Mouse (Mus musculus) embryo, embryonic 11.5 days (tissue): ENCODE results near the gene Gja1.

Experiments
- DNase-seq: peaks from one replicate; pipeline ENCODE4 v3.0.0-alpha.2; 2012; ENCODE audit warnings: low read depth, low spot score

Gene Gja1

DNA sequence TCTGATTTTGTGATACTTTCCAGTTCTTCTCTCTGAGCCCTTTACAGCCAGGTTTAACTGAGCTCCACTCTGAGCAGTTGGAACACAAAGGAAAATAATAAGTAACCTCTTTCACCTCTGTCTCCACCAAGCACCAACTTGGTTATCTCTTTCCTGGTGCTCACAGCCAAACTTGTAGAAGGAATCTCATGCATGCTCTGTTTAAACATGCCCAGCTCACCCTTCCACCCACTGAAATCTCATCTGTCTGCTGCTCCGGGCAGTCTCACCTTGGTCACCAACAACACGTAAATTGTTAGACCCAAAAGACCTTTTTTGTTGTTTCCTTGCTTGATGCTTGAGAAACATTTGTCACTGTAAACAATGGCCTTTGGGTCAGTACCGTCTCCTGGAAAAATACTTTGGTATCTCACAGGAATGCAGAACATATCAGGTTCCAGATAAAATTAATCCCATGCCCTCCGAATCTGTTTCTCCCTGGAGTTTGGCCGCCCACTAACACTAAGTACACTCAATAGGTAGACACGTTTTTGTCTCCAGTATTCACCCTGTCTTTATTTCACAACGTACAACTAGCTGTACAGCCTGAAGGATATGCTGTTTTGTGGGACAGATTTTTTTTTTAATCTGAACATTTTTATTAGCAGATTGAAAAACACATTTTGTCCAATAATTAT is 38.9 kb downstream of the Gja1 start:
- DNase-seq = no peak

DNA sequence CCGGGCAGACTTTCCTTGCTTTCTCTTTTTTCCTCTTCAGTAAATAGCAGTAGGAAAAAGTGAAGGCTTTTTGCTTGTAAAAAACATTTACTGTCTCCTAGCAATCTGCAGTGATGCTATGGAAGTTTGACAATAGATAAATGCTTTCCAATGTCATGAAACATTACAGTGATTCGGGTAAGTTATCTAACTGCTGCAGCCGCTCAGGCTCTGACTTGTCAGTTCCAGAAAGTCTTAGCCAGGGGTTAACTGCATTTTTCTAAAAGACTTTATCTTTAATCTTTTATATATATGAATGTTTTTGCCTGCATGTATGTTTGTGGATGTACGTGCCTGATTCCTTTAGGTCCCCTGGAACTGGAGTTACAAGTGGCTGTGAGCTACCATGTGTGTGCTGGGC is 45.4 kb downstream of the Gja1 start:
- no peak for DNase-seq

DNA sequence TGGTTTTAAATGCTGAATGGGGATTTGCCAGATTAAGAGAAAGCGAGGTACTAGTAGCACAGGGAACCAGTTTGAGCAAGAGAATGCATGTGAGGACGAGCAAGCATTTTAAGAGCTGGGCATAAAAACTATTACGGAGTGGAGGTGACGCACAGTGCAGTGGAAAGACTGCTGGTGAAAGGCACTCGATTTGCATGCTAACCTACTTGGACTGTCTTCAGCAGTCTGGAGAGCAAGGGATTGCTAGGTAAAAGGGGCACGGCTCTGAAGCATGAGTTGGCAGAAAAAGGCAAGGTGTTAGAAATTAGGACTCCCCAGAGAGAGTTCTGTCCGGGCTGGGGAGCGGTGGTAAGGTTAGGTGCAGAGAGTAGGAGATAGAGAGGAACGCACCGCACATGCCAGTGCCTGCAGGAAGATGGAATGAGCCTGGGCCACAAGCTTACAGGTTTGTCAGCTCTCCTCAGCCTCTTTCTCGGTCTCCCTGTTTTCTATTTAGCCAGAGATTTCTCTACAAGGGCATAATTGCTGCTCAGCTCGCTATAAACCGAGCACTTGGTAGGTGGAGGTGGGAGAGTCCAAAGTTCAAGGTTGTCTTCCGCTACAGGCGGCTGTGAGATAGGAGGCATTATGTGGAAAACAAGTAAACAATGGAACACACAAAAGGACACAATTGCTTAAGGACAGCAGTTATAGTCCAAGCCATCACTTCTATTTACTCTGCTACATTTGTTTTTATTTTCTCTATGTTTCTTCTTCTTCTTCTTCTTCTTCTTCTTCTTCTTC is 48.1 kb downstream of the Gja1 start:
- DNase-seq = no peak

DNA sequence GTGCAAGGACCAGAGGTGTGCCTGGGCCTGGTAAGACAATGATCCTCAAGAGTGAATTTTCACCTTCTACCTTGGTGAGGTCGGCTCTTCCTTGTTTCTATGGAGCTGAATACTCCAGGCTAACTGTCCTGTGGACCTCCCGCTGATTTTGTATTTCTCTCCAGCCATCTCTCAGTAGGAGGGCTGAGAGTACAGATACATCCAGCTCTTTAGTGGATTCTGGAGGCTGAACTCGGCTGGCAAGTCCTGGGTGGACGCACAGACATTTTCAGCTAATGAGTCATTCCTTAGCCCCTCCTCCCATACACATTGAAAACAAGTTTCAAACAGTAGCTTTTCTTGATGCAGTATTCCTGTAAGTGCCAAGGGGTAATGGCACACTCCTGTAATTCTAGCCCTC is 49.2 kb downstream of the Gja1 start:
- DNase-seq = no peak

DNA sequence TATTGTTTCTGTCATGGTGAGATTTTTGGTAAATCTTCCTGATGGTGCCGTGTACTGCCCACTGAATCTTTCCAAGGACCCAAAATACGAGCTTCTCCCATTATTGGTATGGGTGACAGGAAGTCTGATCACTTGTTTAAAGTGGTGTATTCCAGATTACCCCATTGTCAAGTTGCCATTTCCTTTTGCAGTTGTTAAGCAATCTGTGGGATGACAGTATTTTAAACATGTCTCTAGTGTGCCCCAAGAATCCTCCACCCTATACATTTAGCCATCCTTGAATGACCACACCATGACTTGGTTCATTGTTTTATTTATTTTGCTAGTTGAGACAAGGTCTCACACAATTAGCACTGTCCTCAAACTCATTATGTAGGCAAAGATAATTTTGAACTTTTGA is 50.3 kb downstream of the Gja1 start:
- DNase-seq = no peak

DNA sequence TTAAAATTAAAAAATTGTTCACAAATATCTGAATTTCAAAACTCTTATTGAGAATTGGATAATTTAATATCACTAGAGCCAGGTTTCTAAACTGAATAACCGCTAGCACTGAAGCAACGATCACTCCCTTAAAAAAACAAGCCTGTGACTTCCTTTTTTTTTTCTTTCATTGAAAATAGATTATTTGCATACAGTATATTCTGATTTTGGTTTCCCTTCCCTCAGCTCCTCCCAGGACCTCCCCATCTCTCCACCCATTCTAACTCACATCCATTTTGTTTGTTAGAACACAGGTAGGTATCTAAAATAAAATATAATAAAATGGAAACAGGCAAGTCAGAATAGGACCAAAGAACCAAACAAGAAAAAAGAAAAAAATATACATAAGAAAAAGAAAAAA is 50.7 kb downstream of the Gja1 start:
- DNase-seq = no peak

DNA sequence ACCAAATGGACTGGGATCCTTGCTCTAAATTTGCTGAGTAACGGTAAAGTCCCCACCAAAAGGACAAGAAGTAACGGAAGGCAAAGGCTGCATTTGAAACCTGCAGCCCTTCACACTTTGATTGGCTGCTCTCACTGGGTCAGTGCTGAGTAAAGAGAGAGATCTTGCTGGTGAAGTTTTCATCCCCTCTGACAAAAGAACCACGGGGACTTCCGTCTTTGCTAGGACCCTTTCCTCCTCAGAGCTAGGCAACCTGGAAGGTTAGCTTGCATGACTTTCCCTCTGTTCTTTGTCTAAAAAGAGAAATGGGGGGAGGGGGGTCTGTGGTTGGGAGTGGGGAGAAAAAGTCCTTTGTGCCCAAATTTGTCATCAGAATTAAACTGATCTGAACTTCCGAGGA is 51.9 kb downstream of the Gja1 start:
- DNase-seq = no peak

DNA sequence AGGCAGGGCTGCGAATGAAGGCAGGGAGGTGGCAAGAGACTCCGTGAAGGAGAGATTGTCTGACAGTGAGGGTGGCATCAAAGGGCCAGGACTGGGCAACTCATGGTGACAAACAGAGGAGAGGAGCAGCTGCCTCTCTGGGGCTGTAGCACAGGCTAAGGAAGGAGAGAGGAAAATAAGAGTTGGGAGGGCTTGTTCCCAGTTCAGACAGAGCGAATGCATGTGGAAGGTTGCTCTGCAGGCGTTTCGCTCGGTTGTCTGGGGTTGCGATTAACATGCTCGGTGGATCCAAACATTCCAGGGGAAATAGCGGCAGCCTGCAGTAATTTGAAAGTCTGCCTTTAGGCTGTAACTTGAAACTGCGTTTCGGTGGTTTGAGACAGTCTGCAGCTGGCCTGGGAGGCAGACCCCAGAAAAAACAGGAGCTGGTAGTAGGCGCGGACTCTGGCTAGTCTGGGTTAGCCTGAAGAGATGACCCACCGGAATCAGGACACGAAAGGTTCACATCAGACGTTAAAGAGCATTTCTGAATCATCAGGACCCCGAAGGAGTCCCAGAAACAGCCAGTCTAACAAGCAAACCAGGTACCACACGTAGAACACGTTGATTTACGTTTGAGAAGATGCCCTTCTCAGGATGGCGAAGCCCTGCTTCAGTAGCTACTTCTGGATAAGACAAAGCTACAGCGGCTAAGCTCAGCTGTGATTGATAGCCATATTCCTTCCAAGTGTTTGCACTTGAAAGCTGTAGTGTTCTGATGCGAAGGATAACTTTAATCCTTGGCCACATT is 54.7 kb downstream of the Gja1 start:
- peak; percentile 56 for DNase-seq

DNA sequence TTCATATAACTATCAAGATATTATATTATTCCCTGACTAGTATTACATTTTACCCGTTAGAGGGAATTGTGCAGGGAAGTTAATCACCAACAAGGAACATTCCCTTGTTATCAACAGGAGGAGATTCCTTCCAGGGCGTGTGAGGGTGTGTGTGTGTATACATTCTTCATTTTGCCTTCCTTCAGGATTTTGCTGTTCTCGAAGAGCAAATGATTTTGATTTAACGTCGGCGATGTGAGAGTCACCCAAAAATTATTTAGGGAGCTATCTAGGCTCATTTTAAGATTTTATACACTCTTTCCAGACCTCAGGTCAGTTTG is 55.2 kb downstream of the Gja1 start:
- no peak for DNase-seq

DNA sequence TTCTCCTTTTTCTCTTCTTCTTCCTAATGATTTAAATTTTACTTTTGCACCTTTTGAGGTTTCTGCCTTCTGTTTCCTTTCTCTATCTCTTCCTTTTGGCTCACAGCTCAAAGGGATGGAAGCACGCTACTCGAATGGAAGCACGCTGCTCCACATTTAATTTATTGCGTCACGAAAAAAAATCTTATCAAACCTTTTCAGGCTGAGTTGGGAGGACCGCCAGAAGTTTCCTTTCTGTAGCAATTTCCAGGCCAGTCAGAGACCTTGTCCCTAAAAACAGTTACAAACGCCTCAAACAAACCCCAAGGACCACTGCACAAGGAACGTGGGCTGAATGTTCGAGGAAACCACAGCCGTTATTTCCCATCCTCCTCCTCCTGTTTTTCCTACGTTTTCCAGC is 60.2 kb downstream of the Gja1 start:
- DNase-seq = no peak

DNA sequence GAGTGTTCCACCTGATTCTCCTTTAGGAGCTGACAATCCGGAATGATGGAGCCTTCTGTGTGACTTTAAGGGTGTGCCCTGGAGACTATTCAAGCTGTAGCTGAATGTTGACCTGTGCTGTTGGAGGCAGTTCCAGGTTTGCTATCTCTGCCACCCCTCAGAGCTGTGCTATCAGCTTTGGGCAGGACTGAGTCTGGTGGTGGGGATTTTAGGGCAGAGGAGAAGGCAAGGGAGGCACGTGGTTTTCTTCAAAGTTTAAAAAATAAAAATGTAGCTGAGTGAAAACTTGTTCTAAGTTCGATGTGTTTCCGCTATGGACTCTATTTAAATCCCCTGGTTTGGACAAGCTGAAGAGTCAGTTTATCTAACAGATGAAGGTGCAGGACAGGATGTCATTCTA is 62.5 kb downstream of the Gja1 start:
- no peak for DNase-seq

DNA sequence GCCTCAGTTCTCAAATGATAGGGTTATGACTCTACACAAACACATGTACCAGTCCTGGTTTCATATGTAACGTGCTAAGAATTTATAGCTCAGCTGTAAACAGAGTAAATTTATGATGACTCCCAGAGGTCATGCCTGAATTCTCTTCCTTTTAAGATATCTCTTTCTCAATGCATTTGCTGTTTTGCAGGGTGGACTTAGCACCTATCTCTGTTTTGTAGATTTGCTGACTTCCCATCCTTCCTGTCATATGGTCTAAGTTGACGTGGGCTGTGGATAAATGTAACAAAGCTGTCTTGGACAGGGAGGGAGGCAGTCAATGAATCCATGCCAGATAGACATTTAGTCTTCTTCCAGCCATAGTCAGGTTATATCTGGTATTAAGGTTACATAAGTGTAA is 67.3 kb downstream of the Gja1 start:
- DNase-seq = no peak

DNA sequence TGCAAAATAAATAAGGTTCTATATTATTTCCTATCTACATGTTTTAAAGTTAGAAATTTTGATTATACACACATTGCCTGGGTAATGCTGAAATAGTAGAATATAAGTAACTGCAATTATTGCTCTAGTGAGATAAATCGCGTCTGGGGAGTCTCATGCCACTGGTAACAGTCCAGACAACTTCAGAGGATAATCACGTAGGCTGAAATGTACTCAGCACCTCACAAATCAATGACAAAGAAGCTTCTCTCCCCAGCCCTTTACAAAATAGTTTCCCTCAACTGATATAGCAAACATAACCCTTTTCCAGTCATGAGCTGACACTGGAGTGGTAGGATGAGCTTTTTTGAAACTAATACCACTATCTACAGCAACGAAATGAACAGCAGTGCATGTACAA is 71.9 kb downstream of the Gja1 start:
- DNase-seq = no peak
